Mouse (Mus musculus) adrenal gland, adult (tissue): Measurements from ENCODE around the gene Cacna2d1.

Source experiments
- DNase-seq, 2 experiments: peaks; one replicate each; pipeline ENCODE4 v3.0.0; 2022 to 2023; ENCODE audit warnings: low spot score in 1 of 2; ENCODE audit not compliant: inconsistent age in 2 of 2

The Cacna2d1 gene

DNA sequence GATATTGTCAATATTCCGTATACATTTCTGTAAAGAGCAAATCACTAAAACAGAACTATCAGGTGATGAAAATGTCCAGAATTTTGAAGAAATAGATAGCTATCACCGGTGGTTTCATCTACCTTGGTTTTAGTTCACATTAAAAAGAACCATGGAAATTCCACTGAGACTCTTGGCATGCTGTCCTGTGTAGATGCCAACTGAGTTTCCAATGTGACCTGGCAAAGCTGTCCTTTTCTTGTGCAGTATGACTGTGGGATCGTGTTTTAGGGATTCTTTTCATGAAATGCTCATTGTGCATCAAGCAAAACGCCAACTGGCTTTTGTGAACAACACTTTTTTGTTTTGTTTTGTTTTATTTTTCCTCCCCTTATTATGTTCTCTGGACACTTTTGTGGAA is 439.5 kb downstream of the Cacna2d1 start:
- DNase-seq: no peak

- DNase-seq: no peak
These were observed 441.9 kb downstream of the Cacna2d1 start for GRCm38 (mm10) chr5:16376329-16376908.

DNA sequence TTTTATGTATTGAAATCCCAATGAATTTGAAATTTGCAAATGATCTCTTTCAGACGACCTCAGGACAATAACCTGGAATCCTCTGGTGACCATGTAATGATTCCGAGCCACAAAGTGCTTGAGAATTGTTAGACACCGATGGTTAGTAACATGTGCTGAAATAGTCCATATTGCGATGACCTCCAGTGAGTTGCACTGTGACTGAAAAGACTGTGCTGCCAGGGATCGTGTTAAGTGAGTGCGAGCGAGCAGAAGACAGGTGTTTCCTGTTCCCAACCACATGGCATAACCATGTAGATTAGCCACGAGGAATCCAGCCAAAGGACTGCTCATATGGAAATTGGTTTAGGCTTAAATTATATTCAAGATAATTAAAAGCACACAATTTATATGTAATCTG is 475.5 kb downstream of the Cacna2d1 start:
- DNase-seq: no peak

DNA sequence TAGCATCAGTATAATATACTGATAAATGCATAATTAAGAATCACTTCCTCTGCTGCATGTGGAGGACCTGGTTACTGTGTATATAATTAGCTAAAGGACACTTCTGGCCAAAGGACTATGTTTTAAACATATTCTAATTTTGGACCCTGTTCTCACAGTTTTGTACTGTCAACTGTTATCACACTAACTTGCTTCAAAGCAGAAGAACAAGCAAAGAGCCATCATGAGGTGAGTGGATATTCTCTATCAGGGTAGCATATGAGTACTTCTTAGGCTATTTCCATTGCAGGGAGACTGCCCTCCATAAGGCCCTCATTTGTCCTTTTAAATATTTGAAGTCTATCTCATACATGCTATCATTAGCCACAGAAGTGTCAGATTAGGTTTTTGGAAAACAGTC is 480.2 kb downstream of the Cacna2d1 start:
- DNase-seq: no peak

DNA sequence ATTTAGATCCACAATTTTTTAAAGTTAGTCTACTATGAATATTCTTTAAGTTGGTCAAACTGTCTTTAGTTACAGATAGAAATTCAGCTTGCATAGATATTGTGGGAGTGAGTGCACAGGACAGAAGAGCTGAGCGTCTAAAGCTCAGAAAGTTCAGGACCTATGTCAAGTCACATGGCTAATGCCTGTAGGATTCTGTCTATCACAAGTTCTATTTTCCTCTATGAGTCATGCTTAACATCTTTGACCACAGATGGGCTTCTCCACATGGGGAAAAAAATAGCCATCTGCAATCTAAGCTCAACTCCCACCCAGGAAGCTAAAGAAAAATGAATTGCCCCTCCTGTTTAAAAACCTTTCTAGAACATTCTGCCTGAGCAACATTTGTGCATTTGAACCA is 483.5 kb downstream of the Cacna2d1 start:
- no peak for DNase-seq

- DNase-seq: no peak
These were observed 484.0 kb downstream of the Cacna2d1 start for GRCm38 (mm10) chr5:16418504-16418903.
